Mouse (Mus musculus) limb, embryonic 14.5 days (tissue): ENCODE measurements around the gene Vps37d. TPM values are rescaled to one million over a fixed set of nuclear protein-coding genes. Genes with fewer than 3 reads are reported as not detected.

Source experiments
- ATAC-seq: fragments of 200-750 bp; cut with Nextera tagmentation; 2 replicates; pipeline ENCODE4 v1.8.0; 2017; ENCODE audit warnings: low read depth, moderate number of reproducible peaks, moderate TSS enrichment; ENCODE audit not compliant: low FRiP score
- DNase-seq: peaks from one replicate; pipeline ENCODE4 v3.0.0-alpha.2; 2015; ENCODE audit warnings: low spot score
- H3K27ac ChIP-seq: fragments of 300-500 bp; sonication (generic); replicated peaks from 2 replicates; pipeline ENCODE4 v1.5.1; 2014; ENCODE audit warnings: low read depth, mild to moderate bottlenecking, low read length, moderate library complexity, mixed read lengths
- H3K27me3 ChIP-seq: fragments of 300-500 bp; sonication (generic); 2 replicates; pipeline ENCODE4 v1.6.1; 2014; ENCODE audit warnings: low read length, mixed read lengths; ENCODE audit not compliant: control insufficient read depth, insufficient read depth
- H3K36me3 ChIP-seq: fragments of 300-500 bp; sonication (generic); 2 replicates; pipeline ENCODE4 v1.6.1; 2014; ENCODE audit warnings: mild to moderate bottlenecking, low read length, moderate library complexity, mixed read lengths; ENCODE audit not compliant: control insufficient read depth, insufficient read depth
- H3K4me1 ChIP-seq: fragments of 300-500 bp; sonication (generic); 2 replicates; pipeline ENCODE4 v1.6.1; 2014; ENCODE audit warnings: antibody characterized with exemption, low read length, mixed read lengths; ENCODE audit not compliant: control insufficient read depth, insufficient read depth
- H3K4me2 ChIP-seq: fragments of 300-500 bp; sonication (generic); replicated peaks from 2 replicates; pipeline ENCODE4 v1.6.1; 2014; ENCODE audit warnings: low read depth, mild to moderate bottlenecking, low read length, moderate library complexity; ENCODE audit not compliant: severe bottlenecking
- H3K4me3 ChIP-seq: fragments of 300-500 bp; sonication (generic); replicated peaks from 2 replicates; pipeline ENCODE4 v1.5.1; 2014; ENCODE audit warnings: low read length
- H3K9ac ChIP-seq: fragments of 300-500 bp; sonication (generic); 2 replicates; pipeline ENCODE4 v1.6.1; 2014; ENCODE audit warnings: mild to moderate bottlenecking, low read depth, low read length, moderate library complexity; ENCODE audit not compliant: severe bottlenecking
- H3K9me3 ChIP-seq: fragments of 300-500 bp; sonication (generic); 2 replicates; pipeline ENCODE4 v1.6.1; 2016; ENCODE audit warnings: low read length; ENCODE audit not compliant: control insufficient read depth
- POLR2A ChIP-seq: fragments of 200-500 bp; IDR thresholded peaks from 2 replicates; pipeline ENCODE4 v1.8.0; 2012; ENCODE audit warnings: inconsistent platforms, mild to moderate bottlenecking, moderate library complexity, borderline replicate concordance; ENCODE audit not compliant: insufficient read depth, insufficient read length; ENCODE audit errors: extremely low read depth
- WGBS: fragments of 180-500 bp; shearing (Covaris S2); extraction: QIAGEN DNeasy Blood & Tissue Kit; methylation state at CpG from one replicate; pipeline ENCODE4 v1.1.7; 2014; 5-methylcytosine and 5-hydroxymethylcytosine counted together
- polyA plus RNA-seq, 2 experiments: library from polyadenylated mRNA; depleted of rRNA in 1 of 2; stranded (reverse) in 1 of 2; unstranded in 1 of 2; fragments of >200 nt; fragmentation: Nextera tagmentation in 1 of 2; extraction: Ambion mirVana in 1 of 2; gene quantifications; 2 replicates each; pipeline versions ENCODE4 v1.2.1 to v1.2.3; 2012 to 2014

The Vps37d gene
- polyA plus RNA-seq (2012; rRNA removed) = 24.5 and 32.0 TPM in 2 replicates
- polyA plus RNA-seq (2014; fragmentation: Nextera tagmentation; extraction: Ambion mirVana) = 10.7 and 12.3 TPM in 2 replicates

DNA sequence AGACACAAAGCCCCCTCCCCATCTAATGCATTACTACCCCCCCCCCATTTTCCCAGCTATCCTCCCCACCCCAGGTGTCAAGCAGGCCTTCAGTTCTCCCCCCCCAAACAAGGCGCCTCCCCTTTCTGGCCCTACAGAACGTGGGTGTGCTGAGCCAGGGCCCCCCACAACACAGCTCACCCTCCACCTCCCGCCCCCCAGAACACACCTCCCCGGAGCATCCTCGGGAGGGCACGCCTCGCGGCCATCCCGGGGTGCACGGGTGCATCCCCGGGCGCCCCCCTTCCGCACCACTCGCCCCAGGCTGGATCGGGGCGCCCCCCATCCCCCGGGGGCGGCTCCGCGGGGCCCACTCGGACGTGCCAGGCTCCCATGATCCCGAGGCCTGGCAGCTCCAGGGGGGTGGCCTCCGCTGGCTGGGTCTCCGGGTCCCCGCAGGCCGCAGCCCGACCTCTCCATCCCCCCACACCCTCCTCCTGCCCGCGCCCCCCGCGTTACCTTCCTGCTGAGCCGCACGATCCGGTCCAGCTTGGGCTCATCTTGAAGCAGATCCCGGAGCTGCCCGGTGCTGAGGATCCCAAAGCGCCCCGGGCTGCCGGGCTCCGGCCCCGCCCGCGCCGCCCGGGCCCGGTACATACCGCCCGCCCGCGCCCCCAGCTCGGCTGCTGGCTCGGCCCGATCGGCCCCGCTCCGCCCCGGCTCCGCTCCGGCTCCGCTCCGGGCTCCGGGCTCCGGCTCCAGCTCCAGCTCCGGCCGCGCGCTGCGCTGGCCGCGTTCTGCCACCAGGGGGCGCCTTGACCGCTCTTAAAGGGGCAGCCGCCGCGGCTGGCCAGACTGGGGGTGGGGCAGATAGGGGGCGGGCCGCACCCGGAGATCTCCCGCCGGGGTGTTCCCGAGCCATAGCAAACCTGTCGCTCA lies at the start of gene Vps37d:
TSS of gene Vps37d (minus strand) at position 703 of the 918 bp plus-strand sequence.
- Histone ChIP-seq H3K9ac (peak within 1 kb of the TSS; percentile 97), H3K4me1 (peaks cover 3% of the 10 kb centered on the region; the same call in 1 of the 2 replicates), H3K27ac (peak within 1 kb of the TSS; percentile 83), H3K4me3 (peak within 1 kb of the TSS; percentile 98), H3K27me3 (no peaks in the 10 kb centered on the region), H3K4me2 (peak within 1 kb of the TSS; percentile 63), H3K36me3 (peaks cover 25% of the 10 kb centered on the region), H3K9me3 (no peaks in the 10 kb centered on the region)
- under 1% methylated on average over 42 of the region's 83 CpGs for WGBS
- TF ChIP-seq POLR2A = no peak
- ATAC-seq (peak; percentile 92), DNase-seq (peak; percentile 84)

DNA sequence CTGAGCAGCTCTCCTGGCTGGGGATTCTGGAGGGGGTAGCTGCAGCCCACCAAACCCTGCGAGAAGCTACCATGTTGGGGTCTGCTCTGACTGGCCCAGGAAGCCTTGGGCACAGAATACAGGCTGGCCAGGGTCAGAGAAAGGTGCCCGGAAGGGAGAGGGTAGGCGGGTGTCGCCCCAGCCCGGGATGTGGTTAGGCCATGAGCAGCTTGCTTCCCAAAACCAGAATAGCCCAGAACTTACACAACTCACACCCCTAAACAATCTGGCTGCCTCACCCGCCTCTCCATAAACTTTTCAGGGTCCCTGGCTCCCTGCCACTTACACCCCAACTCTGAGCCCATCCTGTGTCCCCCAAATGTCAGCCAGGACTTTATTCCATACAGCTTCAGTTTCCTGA lies 49.6 kb upstream of the Vps37d start:
- Histone ChIP-seq H3K36me3 (no peaks in the 10 kb centered on the region), H3K4me2 (no peak overlapping the region), H3K4me1 (no peaks in the 10 kb centered on the region), H3K4me3 (no peak overlapping the region), H3K9me3 (no peaks in the 10 kb centered on the region), H3K27ac (no peak overlapping the region), H3K27me3 (peaks cover 9% of the 10 kb centered on the region), H3K9ac (no peak overlapping the region)
- TF ChIP-seq POLR2A = no peak
- 80% methylated on average over 6 of the region's 6 CpGs for WGBS
- DNase-seq = no peak
- ATAC-seq = no peak

DNA sequence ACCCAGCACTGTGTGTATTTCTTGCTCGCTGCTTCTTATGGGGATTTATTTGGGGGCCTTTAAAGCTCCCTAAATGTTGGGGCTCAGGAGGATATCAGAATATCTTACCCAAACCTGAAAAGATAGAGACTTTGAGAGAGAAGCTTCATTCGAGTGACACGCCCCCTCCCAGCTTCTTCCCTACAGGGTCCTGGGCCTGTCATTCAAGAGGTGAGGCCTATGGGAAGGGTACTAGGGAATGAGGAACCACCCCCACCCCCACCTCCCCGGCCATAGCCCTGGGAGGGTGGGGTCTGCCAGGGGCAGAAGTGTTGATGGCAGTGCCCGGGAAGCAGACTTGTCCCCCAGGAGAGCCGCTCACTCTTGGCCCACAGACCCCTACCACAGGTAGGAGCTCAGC lies 48.1 kb upstream of the Vps37d start:
- no peaks in the 10 kb centered on the region; the same call in 1 of the 2 replicates for H3K27me3 ChIP-seq
- H3K9ac ChIP-seq = no peak overlapping the region
- ATAC-seq (no peak), DNase-seq (no peak)
- no peak overlapping the region for H3K4me2 ChIP-seq
- WGBS = 54% methylated on average over 6 of the region's 6 CpGs
- TF ChIP-seq POLR2A = no peak
- no peak overlapping the region for H3K4me3 ChIP-seq
- no peak overlapping the region for H3K27ac ChIP-seq
- H3K4me1 ChIP-seq = no peaks in the 10 kb centered on the region
- no peaks in the 10 kb centered on the region for H3K9me3 ChIP-seq
- H3K36me3 ChIP-seq = no peaks in the 10 kb centered on the region

DNA sequence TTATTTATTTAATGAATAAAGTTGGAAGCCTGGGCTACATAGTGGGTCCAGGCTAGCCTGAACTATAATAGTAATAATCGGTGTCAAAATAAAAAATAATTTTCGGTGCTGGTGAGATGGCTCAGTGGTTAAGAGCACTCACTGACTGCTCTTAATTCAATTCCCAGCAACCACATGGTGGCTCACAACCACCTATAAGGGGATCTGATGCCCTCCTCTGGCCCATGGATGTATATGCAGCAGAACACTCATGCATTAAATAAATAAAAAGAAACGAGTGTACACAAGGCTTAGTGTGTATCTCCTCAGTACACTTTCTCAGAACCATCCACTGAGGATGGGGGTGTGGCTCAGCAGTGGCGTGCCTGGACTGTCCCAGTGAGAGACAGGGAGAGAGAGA lies 42.7 kb upstream of the Vps37d start:
- no peak for TF ChIP-seq POLR2A
- DNase-seq (no peak), ATAC-seq (no peak)
- Histone ChIP-seq H3K4me2 (no peak overlapping the region), H3K27ac (no peak overlapping the region), H3K27me3 (no peaks in the 10 kb centered on the region; the same call in 1 of the 2 replicates), H3K4me3 (no peak overlapping the region), H3K9me3 (no peaks in the 10 kb centered on the region), H3K36me3 (no peaks in the 10 kb centered on the region), H3K4me1 (no peaks in the 10 kb centered on the region), H3K9ac (no peak overlapping the region)
- 65% methylated on average over 4 of the region's 4 CpGs for WGBS

DNA sequence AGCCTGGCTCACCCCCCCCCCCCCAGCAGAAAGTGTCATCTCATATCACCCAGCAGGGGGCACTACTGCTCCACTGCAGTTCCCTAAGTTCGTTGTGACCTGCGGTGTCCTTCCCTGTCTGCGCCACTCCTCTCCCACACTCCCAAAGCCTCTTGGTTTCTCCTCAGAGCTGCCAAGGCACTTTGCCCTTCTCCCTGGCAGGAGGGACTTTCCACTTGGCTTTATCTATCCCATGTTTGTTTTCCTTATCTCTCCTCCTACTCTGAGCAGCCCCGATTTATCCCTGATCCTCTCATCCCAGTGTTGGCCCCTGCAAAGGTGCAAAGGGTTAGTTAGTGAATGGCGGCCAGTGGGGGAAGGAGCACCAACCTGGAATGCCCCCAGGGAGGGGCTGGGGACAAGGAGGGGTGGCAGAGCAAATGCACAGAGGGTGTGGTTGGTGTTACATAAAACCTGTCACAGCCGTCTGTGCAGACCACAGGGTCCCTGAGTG lies 40.6 kb upstream of the Vps37d start:
- 19% methylated on average over 5 of the region's 6 CpGs for WGBS
- DNase-seq (peak; percentile 71), ATAC-seq (no peak)
- no peaks in the 10 kb centered on the region for H3K36me3 ChIP-seq
- no peak overlapping the region for H3K4me3 ChIP-seq
- no peak overlapping the region for H3K27ac ChIP-seq
- H3K27me3 ChIP-seq = no peaks in the 10 kb centered on the region; the same call in 1 of the 2 replicates
- H3K4me2 ChIP-seq = no peak overlapping the region
- no peaks in the 10 kb centered on the region for H3K4me1 ChIP-seq
- no peak for TF ChIP-seq POLR2A
- no peak overlapping the region for H3K9ac ChIP-seq
- no peaks in the 10 kb centered on the region for H3K9me3 ChIP-seq
